Mouse (Mus musculus): Measurements from ENCODE around the gene Slc5a11.

Gene Slc5a11

GRCm38 (mm10) chr7:123212316-123212715 is 2.3 kb upstream of the Slc5a11 start:
- no peak for DNase-seq (ENCODE audit: low read depth, low spot score)

DNA sequence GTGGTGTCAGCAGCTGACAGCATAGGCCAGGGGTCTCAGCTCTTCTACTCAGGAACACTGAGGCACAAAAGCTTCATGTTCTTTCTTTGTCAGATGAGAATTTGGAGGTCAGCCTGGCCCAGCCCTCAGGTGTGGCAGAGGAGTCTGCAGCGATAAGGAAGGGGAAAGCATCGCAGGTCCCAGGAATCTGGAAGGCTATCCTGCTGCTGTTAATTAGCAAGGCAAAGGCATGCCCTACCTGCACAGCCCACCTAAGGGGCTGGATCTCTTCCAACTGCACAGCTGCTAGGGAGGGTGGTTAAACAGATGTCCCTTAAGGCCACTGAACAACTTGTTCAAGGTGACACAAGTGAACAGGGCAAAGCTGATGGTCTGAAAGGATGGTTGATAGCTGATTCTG is 558 bp downstream of the Slc5a11 start:
- DNase-seq (ENCODE audit: low read depth, low spot score) = no peak

- DNase-seq (ENCODE audit: low read depth, low spot score) = no peak
Observed at GRCm38 (mm10) chr7:123217448-123218354, 3.1 kb downstream of the Slc5a11 start.

GRCm38 (mm10) chr7:123218620-123219019 is 4.0 kb downstream of the Slc5a11 start:
- no peak for DNase-seq (ENCODE audit: low read depth, low spot score)

- DNase-seq (ENCODE audit: low read depth, low spot score) = no peak
Observed at GRCm38 (mm10) chr7:123219781-123220632, 5.4 kb downstream of the Slc5a11 start.

DNA sequence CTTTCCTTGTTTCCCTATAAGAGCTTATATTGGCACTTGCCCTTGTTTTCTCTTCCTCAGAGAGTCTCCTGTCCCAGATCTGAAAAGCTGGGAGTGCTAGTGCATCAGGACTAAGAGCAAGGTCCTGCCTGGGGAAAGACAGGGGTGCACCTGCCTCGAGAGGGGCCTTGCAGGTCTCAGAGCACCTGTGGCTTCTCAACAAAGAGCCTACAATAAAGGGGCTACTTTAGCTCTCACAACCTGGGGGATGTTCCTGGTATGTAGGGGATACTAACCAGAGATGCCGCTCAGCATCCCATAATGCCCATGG is 6.0 kb downstream of the Slc5a11 start:
- DNase-seq (ENCODE audit: low read depth, low spot score) = no peak

GRCm38 (mm10) chr7:123224076-123224475 is 9.5 kb downstream of the Slc5a11 start:
- no peak for DNase-seq (ENCODE audit: low read depth, low spot score)

DNA sequence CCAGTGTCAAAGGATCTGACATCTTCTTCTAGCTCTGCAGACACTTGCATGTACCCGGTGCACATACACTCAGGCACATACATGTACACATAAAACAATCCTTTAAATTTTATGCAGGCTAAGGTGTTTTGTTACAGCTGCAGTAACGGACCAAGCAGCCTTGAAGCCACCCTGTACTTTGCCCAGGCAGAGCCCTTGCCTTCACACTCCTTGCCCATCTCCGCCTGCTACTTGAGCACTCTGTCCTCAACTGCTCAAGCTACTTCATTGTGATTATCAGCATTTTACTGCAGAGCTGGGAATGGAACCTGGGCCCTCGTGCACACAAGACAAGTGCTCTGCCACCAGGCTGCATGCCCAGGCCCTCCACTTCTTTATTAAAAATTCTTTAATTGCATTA is 10.6 kb downstream of the Slc5a11 start:
- DNase-seq (ENCODE audit: low read depth, low spot score) = no peak

DNA sequence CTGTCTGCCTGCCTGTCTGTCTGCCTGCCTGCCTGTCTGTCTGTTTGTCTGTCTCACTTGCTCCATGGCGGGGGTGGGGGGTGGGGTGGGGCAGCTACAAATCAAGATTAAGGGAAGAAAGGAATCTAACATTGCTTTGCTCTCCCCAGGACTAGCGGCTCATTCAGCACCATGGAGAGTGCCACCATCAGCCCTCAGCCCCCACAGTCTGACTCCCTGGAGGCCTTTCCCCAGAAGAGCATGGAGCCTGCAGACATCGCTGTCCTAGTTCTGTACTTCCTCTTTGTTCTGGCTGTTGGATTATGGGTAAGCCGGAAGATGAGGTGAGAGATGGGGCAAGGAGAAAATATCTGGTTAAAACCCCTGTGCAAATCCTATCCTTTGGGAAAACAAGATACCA is 20.9 kb downstream of the Slc5a11 start:
- no peak for DNase-seq (ENCODE audit: low read depth, low spot score)

GRCm38 (mm10) chr7:123238621-123239020 is 24.0 kb downstream of the Slc5a11 start:
- no peak for DNase-seq (ENCODE audit: low read depth, low spot score)

DNA sequence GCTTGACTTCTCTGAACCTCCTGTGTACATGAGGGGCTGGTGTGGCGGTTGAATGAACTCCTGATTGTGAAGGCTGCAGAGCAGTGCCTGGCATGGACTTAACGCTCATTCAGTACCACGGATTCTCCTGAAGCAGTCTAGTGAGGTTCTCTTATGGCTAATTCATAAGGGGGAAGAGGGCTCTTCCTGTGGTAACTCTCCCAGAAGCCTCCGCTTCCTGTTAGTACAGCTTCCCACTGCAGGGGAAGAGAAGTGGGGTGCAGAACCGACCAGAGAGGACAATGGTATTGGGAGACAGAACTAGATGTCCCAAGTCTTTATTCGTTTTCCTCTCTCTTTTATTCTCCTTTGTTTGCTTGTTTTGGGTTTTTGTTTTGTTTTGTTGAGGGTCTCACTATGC is 25.5 kb downstream of the Slc5a11 start:
- no peak for DNase-seq (ENCODE audit: low read depth, low spot score)

DNA sequence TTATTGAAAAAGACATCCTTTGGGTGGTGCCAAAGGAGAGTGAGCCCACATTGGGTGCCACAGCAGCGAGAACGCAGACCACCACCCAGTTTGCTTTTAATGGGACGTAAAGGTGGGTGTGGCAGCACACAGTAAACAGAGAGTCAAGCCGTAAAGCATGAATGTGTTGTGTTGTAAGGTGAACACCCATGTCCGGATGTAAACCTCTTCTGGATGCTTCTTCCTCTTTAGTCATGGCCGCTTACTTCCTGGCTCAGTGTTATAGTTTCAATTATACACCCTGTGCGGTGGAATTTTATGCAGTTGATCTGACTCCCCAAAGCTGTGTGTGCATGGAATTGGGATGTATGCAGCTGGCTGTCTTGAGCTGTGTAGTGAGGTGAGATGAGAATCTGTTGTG is 27.7 kb downstream of the Slc5a11 start:
- DNase-seq (ENCODE audit: low read depth, low spot score) = no peak

DNA sequence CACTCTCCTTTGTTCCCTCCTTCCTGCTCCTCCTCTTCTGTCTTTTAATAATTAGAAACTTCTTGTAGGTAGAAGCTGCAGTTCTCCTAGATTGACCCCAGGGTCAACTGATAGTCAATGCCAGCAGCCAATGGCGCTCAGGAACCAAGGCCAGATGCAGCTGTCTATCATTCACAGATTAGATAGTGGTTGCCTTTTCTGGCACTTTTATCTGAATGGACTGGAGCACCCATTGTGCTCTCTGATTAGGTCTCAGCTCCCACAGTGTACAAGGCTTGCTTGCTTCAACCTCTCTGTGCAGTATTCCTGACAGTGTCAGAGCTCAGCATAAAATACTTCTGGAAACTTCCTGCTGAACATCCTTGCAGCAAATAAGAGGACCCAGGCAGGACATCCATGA is 30.3 kb downstream of the Slc5a11 start:
- DNase-seq (ENCODE audit: low read depth, low spot score) = no peak

DNA sequence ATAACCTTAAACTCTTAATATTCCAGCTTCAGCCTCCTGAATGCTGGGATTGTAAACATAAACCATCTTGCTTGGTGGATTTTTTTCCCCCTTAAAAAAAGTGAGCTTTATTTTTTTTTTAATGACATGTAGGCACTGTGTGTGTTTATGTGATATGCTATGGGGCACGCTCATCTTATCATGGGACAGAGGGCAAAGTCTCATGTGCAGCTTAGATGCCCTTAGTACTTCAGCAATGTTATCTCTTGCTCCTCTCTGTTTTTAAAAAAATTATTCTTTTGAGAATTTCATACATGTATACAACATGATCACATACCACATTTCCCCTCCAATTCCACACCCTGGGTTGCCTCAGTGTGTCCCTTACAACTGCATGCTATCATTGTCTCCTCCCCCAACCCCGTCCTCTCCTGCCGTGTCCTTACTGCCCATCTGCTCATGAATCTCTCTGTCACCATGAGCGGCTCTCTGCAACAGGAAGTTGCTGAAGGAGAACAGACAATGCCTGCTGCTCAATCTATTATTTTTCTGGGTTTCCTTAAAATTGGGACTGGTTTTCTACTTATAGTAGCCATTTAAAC is 32.0 kb downstream of the Slc5a11 start:
- no peak for DNase-seq (ENCODE audit: low read depth, low spot score)

DNA sequence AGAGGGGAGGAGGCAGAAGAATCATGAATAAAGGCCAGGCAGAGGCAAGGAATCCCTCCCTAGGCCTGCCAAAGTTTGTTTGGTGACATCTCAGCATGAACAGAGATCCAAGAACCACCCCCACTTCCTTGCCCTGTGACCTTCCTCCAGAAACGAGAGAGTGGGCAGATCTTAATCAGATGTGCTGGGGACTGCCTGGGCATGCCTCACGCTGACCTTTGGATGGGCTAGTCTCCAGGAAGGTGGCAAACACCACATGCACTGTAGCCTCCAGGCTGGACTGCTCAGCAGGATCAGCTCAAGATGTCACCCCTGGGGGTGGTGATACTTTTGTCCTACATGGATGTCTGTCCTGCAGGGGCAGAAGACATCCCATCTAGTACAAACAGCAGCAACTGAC is 33.6 kb downstream of the Slc5a11 start:
- no peak for DNase-seq (ENCODE audit: low read depth, low spot score)

- no peak for DNase-seq (ENCODE audit: low read depth, low spot score)
Observed at GRCm38 (mm10) chr7:123251343-123251742, 36.8 kb downstream of the Slc5a11 start.

GRCm38 (mm10) chr7:123253396-123253795 is 38.8 kb downstream of the Slc5a11 start:
- DNase-seq (ENCODE audit: low read depth, low spot score) = no peak

DNA sequence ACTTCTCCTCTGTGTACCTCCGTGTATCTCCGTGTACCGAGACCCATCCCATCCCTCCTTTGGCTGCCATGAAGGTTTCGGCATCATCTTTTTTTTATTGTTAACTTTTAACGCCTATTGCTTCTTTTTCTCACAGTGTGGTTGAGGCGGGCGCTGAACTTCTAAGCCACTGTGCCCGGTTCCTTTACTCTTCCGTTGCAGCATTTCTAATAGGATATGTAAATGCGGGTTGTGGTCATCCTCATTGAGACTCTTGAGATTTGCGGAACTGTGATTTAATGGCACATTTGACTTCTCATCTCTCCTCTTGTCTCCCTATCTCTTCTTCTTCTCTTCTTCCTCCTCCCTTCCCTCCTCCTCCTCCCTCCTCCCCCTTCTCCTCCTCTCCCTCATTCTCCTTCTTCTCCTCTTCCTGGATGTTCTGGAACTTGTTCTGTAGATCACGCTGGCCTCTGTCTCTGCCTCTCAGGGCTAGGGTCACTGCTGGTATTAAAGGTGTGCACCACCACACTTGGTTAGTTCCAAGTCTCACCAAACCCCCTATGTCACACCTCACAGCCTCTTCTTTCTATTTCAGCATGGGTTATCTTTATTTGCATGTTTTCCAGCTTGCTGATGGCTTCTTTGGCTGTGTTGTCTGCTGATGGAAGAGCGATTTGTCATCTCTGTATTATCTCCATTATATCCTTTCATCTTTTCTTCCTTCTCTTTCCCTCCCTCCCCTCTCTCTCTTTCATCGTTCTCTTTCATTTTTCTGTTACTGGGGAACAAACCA is 39.8 kb downstream of the Slc5a11 start:
- no peak for DNase-seq (ENCODE audit: low read depth, low spot score)

- DNase-seq (ENCODE audit: low read depth, low spot score) = no peak
Observed at GRCm38 (mm10) chr7:123258103-123258502, 43.5 kb downstream of the Slc5a11 start.

DNA sequence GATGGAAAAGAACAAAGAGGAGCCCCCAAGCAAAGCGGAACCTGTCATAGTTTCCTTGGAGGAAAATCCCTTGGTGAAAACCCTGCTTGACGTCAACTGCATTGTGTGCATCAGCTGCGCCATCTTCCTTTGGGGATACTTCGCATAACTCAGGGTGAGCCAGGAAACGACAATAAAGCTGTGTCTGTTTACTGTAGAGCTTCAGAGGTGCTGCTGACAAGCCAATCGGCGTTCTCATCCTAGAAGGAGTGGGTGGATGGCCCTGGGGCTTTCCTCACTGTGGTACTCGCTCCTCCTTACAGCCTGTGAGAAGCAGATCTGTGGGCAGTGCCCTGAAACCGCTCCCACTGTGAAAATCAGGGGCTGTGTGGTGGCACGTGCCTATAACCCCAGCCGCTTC is 58.5 kb downstream of the Slc5a11 start:
- DNase-seq (ENCODE audit: low read depth, low spot score) = no peak

GRCm38 (mm10) chr7:123276568-123276967 is 62.0 kb downstream of the Slc5a11 start:
- no peak for DNase-seq (ENCODE audit: low read depth, low spot score)

DNA sequence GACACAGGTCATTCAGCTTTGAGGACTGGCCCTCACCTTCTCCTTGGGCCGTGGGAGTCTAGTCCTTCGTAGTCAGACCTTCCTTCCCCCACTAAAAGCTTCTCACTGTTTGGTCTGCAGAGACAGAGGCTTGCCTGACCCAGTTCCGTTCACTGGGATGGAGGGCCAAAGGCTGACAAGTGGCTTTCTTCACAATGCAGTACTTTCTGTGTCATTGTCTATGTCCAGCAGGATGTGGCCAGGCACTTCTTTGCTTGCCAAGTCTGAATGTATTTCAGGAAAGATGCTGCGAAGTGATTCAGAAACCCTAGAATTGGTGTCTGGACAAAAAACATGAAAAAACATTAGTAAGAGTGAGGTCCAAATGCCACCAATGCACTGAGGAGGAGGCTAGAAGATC is 65.2 kb downstream of the Slc5a11 start:
- DNase-seq (ENCODE audit: low read depth, low spot score) = no peak
